Mouse (Mus musculus) E14TG2a.4 (cell line): ENCODE data around the gene Gm4869.

Experiments
- CTCF ChIP-seq: conservative IDR thresholded peaks from 2 replicates; pipeline ENCODE4 v1.5.1; 2014; ENCODE audit warnings: low read length
- NANOG ChIP-seq: IDR thresholded peaks from 2 replicates; pipeline ENCODE4 v1.6.1; 2014; ENCODE audit warnings: borderline replicate concordance, low read length, mixed read lengths
- POU5F1 ChIP-seq: IDR thresholded peaks from 2 replicates; pipeline ENCODE4 v1.6.1; 2014; ENCODE audit warnings: low read length, borderline replicate concordance

DNA sequence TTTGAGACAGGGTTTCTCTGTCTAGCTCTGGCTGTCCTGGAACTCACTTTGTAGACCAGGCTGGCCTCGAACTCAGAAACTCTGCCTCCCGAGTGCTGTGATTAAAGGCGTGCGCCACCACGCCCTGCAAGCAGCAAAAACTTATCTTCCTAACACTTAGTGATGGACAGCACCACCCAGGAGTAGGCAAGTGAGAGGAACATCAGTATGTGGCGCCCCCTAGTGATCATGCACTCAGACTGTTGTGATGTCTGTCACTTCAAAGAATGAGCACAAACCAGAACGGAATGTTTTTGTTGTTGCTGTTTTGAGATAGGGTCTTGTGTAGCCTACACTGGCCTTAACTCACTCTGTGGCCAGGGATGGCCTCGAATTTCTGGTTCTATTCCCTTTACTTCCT, 34.1 kb upstream of the Gm4869 start:
- TF ChIP-seq CTCF (peak; percentile 36), POU5F1 (no peak), NANOG (no peak)
